Comparison of ENCODE assay signal across 9 mouse cellular contexts in genomic region chr13:38347775-38348135, GRCm38 (mm10). TPM values are rescaled to one million over a fixed set of nuclear protein-coding genes. Genes with fewer than 3 reads are reported as not detected.
DNase-seq lines count a peak whose midpoint lies in the region; ATAC-seq lines count a peak whose summit lies in the region.
"Had no signal": no experiment of that assay in that cellular context is flagged by ENCODE, and none has a peak within 500 bp of the region (broad histone marks: within the 10 kb centered on the region; RNA-seq: fewer than 3 reads in every experiment).

No protein-coding gene starts in this region.

- no peaks in the 10 kb centered on the region for H3K36me3 ChIP-seq in limb, embryonic 13.5 days
- H3K36me3 ChIP-seq in limb, embryonic 10.5 days: no peaks in the 10 kb centered on the region
- H3K36me3 ChIP-seq in hindbrain, embryonic 14.5 days (replicated peaks; ENCODE audit: control insufficient read depth, insufficient read depth): no peaks in the 10 kb centered on the region

- WGBS in limb, embryonic 13.5 days: 39% methylated on average over 5 of the region's 5 CpGs
- WGBS in limb, embryonic 10.5 days: 28% methylated on average over 5 of the region's 5 CpGs
- WGBS in hindbrain, embryonic 14.5 days: 13% methylated on average over 5 of the region's 5 CpGs

- H3K27ac ChIP-seq in limb, embryonic 13.5 days: no peak overlapping the region
- no peak overlapping the region for H3K27ac ChIP-seq in limb, embryonic 10.5 days
- no peak overlapping the region for H3K27ac ChIP-seq in hindbrain, embryonic 14.5 days

- no peak for ATAC-seq in limb, embryonic 13.5 days (ENCODE audit: low FRiP score, low read depth)
- ATAC-seq in hindbrain, embryonic 14.5 days (ENCODE audit: low FRiP score): no peak

- H3K4me2 ChIP-seq in limb, embryonic 13.5 days (replicated peaks): peak overlapping the region; percentile 85; the same call in 1 of the 2 replicates
- peak overlapping the region; percentile 90 for H3K4me2 ChIP-seq in hindbrain, embryonic 14.5 days (replicated peaks)

- H3K9me3 ChIP-seq in limb, embryonic 13.5 days: no peaks in the 10 kb centered on the region
- H3K9me3 ChIP-seq in limb, embryonic 10.5 days (replicated peaks): no peaks in the 10 kb centered on the region
- no peaks in the 10 kb centered on the region for H3K9me3 ChIP-seq in hindbrain, embryonic 14.5 days (ENCODE audit: control insufficient read depth, low read length)

- peak overlapping the region; percentile 51 for H3K4me3 ChIP-seq in limb, embryonic 13.5 days
- no peak overlapping the region for H3K4me3 ChIP-seq in limb, embryonic 10.5 days
- H3K4me3 ChIP-seq in hindbrain, embryonic 14.5 days (replicated peaks; ENCODE audit: low read length): 0 out of 2 replicates have a peak overlapping the region, but pooled peaks have one; percentile 46

- DNase-seq in embryo, embryonic 10 days (ENCODE audit: low spot score): peak; percentile 46
- no peak for DNase-seq in embryo, embryonic 9.5 days (ENCODE audit: extremely low spot score)
- no peak for DNase-seq in limb, embryonic 10.5 days (ENCODE audit: low spot score)
- DNase-seq in embryo, embryonic 10.5 days (ENCODE audit: low spot score): peak; percentile 30
- no peak for DNase-seq in hindbrain, embryonic 14.5 days (ENCODE audit: low spot score)
- DNase-seq in urinary bladder, adult 18-20 months (ENCODE audit: low spot score in 2 of 2): no peak
- DNase-seq in adrenal gland, postnatal 25 days: no peak
- DNase-seq: B cell, adult 2 months had no signal

- H3K4me1 ChIP-seq in limb, embryonic 13.5 days: peaks cover 30% of the 10 kb centered on the region
- H3K4me1 ChIP-seq in limb, embryonic 10.5 days: peaks cover 34% of the 10 kb centered on the region
- peaks cover 18% of the 10 kb centered on the region for H3K4me1 ChIP-seq in hindbrain, embryonic 14.5 days (replicated peaks; ENCODE audit: control insufficient read depth, insufficient read depth, low read length)

- no peak overlapping the region for H3K9ac ChIP-seq in limb, embryonic 13.5 days
- no peak overlapping the region for H3K9ac ChIP-seq in hindbrain, embryonic 14.5 days

- H3K27me3 ChIP-seq in limb, embryonic 13.5 days: peaks cover 77% of the 10 kb centered on the region
- H3K27me3 ChIP-seq in limb, embryonic 10.5 days (ENCODE audit: low read depth, poor library complexity, severe bottlenecking): peaks cover 84% of the 10 kb centered on the region
- peaks cover 52% of the 10 kb centered on the region for H3K27me3 ChIP-seq in hindbrain, embryonic 14.5 days (ENCODE audit: control insufficient read depth, insufficient read depth, low read length)

RNA-seq across cellular contexts. Expression of gene Bmp6, which starts 2.8 kb away (rescaled TPM):
- 0.73 and 0.83 TPM in 2 replicates for polyA plus RNA-seq in limb, embryonic 13.5 days (2015; fragmentation: Nextera tagmentation; extraction: Ambion mirVana)
- polyA plus RNA-seq in limb, embryonic 10.5 days (2016; fragmentation: Nextera tagmentation; extraction: Ambion mirVana): 0.23 and 0.30 TPM in 2 replicates
- polyA plus RNA-seq in hindbrain, embryonic 14.5 days (2014; fragmentation: Nextera tagmentation; extraction: Ambion mirVana): 7.4 and 8.9 TPM in 2 replicates
- total RNA-seq in adrenal gland, postnatal 25 days (2021): 7.2 and 7.8 TPM in 2 replicates

Comparison
In these comparisons a context has a peak if more than half of its experiments do, and no peak if none do; other contexts are left out.
1. DNase-seq: peak in embryo, embryonic 10 days (single experiment) and embryo, embryonic 10.5 days (single experiment); none in embryo, embryonic 9.5 days (single experiment), limb, embryonic 10.5 days (single experiment), hindbrain, embryonic 14.5 days (single experiment), urinary bladder, adult 18-20 months (0 of 2) and adrenal gland, postnatal 25 days (single experiment).